Mouse (Mus musculus): ENCODE results near the gene Hao1. TPM values are rescaled to one million over a fixed set of nuclear protein-coding genes. Genes with fewer than 3 reads are reported as not detected.

Hao1 gene
- total and polyA plus RNA-seq, 3 experiments: not detected

GRCm38 (mm10) chr2:134465132-134465531 is 89.0 kb downstream of the Hao1 start (continued):
- peak; percentile 85 for TF ChIP-seq USF1 (IDR thresholded peaks at IDR 0.05; ENCODE audit: low read depth, low read length)

- H3K36me3 ChIP-seq (ENCODE audit: control insufficient read depth in 1 of 2, insufficient read depth in 2 of 2, low read length in 2 of 2): peaks cover 0 to 15% of the 10 kb centered on the region in 2 experiments; a peak in 2 of 4 replicates
- H3K9me3 ChIP-seq (replicated peaks; ENCODE audit: insufficient read depth, low read length): no peaks in the 10 kb centered on the region
- no peak overlapping the region for H3K27ac ChIP-seq (ENCODE audit: control insufficient read depth, low read depth, low read length)
- no peak for DNase-seq (ENCODE audit: low read depth, low spot score)
- H3K4me1 ChIP-seq (ENCODE audit: control insufficient read depth in 1 of 2, insufficient read depth in 2 of 2, low read length in 2 of 2): peaks cover 8 to 9% of the 10 kb centered on the region in 2 experiments; a peak in 3 of 4 replicates
- no peak overlapping the region for H3K4me3 ChIP-seq (ENCODE audit: control insufficient read depth in 1 of 2, insufficient read depth in 1 of 2, low read depth in 2 of 2, low read length in 2 of 2)
- H3K9ac ChIP-seq (ENCODE audit: control insufficient read depth, low read depth, low read length, poor library complexity, severe bottlenecking): no peak overlapping the region
- H3K79me2 ChIP-seq (ENCODE audit: control insufficient read depth, insufficient read depth, low read length, poor library complexity): no peaks in the 10 kb centered on the region
- H3K27me3 ChIP-seq (ENCODE audit: control insufficient read depth in 1 of 2, insufficient read depth in 2 of 2, low read length in 2 of 2): no peaks in the 10 kb centered on the region
- no peak for TF ChIP-seq RAD21 (IDR thresholded peaks at IDR 0.05; ENCODE audit: low read depth, low read length)
- no peak for TF ChIP-seq ZMIZ1 (IDR thresholded peaks at IDR 0.05; ENCODE audit: low read depth, low read length)
- no peak for TF ChIP-seq TCF12 (IDR thresholded peaks at IDR 0.05; ENCODE audit: low read depth, low read length)
- no peak for TF ChIP-seq MXI1 (IDR thresholded peaks at IDR 0.05; ENCODE audit: low read depth, low read length)
- TF ChIP-seq USF1 (IDR thresholded peaks at IDR 0.05; ENCODE audit: low read depth, low read length): no peak
- no peak for TF ChIP-seq CHD2 (IDR thresholded peaks at IDR 0.05; ENCODE audit: low read length)
- no peak for TF ChIP-seq ETS1 (IDR thresholded peaks at IDR 0.05; ENCODE audit: low read depth, low read length)
- no peak for TF ChIP-seq POLR2AphosphoS2 (IDR thresholded peaks at IDR 0.05; ENCODE audit: low read length)
- TF ChIP-seq ZKSCAN1 (IDR thresholded peaks at IDR 0.05; ENCODE audit: low read depth, low read length): no peak
- TF ChIP-seq UBTF (IDR thresholded peaks at IDR 0.05; ENCODE audit: borderline replicate concordance, insufficient read depth, low read depth, low read length): no peak
- no peak for TF ChIP-seq TBP (IDR thresholded peaks at IDR 0.05; ENCODE audit: low read depth, low read length)
- TF ChIP-seq MAZ (IDR thresholded peaks at IDR 0.05; ENCODE audit: low read depth, low read length): no peak
- TF ChIP-seq BHLHE40 (IDR thresholded peaks at IDR 0.05; ENCODE audit: borderline replicate concordance, low read depth, low read length): no peak
These were observed 91.8 kb downstream of the Hao1 start for GRCm38 (mm10) chr2:134462321-134462720.

GRCm38 (mm10) chr2:134460831-134461230 is 93.3 kb downstream of the Hao1 start:
- no peak for DNase-seq (ENCODE audit: low read depth, low spot score)

More at GRCm38 (mm10) chr2:134460831-134461230, 93.3 kb downstream of the Hao1 start:
- no peak overlapping the region for H3K4me3 ChIP-seq (ENCODE audit: control insufficient read depth in 1 of 2, insufficient read depth in 1 of 2, low read depth in 2 of 2, low read length in 2 of 2)
- H3K27me3 ChIP-seq (ENCODE audit: control insufficient read depth in 1 of 2, insufficient read depth in 2 of 2, low read length in 2 of 2): no peaks in the 10 kb centered on the region
- peaks cover 4 to 9% of the 10 kb centered on the region in 2 experiments; a peak in 3 of 4 replicates for H3K4me1 ChIP-seq (ENCODE audit: control insufficient read depth in 1 of 2, insufficient read depth in 2 of 2, low read length in 2 of 2)
- no peak overlapping the region for H3K9ac ChIP-seq (ENCODE audit: control insufficient read depth, low read depth, low read length, poor library complexity, severe bottlenecking)
- TF ChIP-seq RCOR1 (IDR thresholded peaks at IDR 0.05; ENCODE audit: low read depth, low read length): no peak
- TF ChIP-seq BHLHE40 (IDR thresholded peaks at IDR 0.05; ENCODE audit: borderline replicate concordance, low read depth, low read length): no peak
- no peak for TF ChIP-seq MAZ (IDR thresholded peaks at IDR 0.05; ENCODE audit: low read depth, low read length)
- TF ChIP-seq TAL1 (IDR thresholded peaks at IDR 0.05; ENCODE audit: low read length): no peak
- no peak for TF ChIP-seq ETS1 (IDR thresholded peaks at IDR 0.05; ENCODE audit: low read depth, low read length)
- no peak for TF ChIP-seq CHD2 (IDR thresholded peaks at IDR 0.05; ENCODE audit: low read length)
- no peak for TF ChIP-seq SMC3 (IDR thresholded peaks at IDR 0.05; ENCODE audit: low read depth, low read length)
- TF ChIP-seq USF1 (IDR thresholded peaks at IDR 0.05; ENCODE audit: low read depth, low read length): no peak
- TF ChIP-seq POLR2AphosphoS2 (IDR thresholded peaks at IDR 0.05; ENCODE audit: low read length): no peak
- TF ChIP-seq ZKSCAN1 (IDR thresholded peaks at IDR 0.05; ENCODE audit: low read depth, low read length): no peak
- TF ChIP-seq MXI1 (IDR thresholded peaks at IDR 0.05; ENCODE audit: low read depth, low read length): no peak
- TF ChIP-seq JUND (IDR thresholded peaks at IDR 0.05; ENCODE audit: low read depth, low read length): no peak
- TF ChIP-seq ZNF384 (IDR thresholded peaks at IDR 0.05; ENCODE audit: low read depth, low read length): no peak
- no peak for TF ChIP-seq CTCF (IDR thresholded peaks at IDR 0.05 in 2 of 3, conservative IDR thresholded peaks at IDR 0.05 in 1 of 3; ENCODE audit: control insufficient read depth in 1 of 3, insufficient read depth in 1 of 3, low read depth in 2 of 3, low read length in 3 of 3, poor library complexity in 1 of 3, severe bottlenecking in 1 of 3)
- H3K79me2 ChIP-seq (ENCODE audit: control insufficient read depth, insufficient read depth, low read length, poor library complexity): no peaks in the 10 kb centered on the region
- H3K27ac ChIP-seq (ENCODE audit: control insufficient read depth, low read depth, low read length): no peak overlapping the region
- peaks cover 0 to 15% of the 10 kb centered on the region in 2 experiments; a peak in 2 of 4 replicates for H3K36me3 ChIP-seq (ENCODE audit: control insufficient read depth in 1 of 2, insufficient read depth in 2 of 2, low read length in 2 of 2)
- no peaks in the 10 kb centered on the region for H3K9me3 ChIP-seq (replicated peaks; ENCODE audit: insufficient read depth, low read length)
